Mouse (Mus musculus) cerebellum, adult 2 months (tissue): ENCODE results near the gene Ppp3cb.

Source experiments
- CTCF ChIP-seq: fragments of 200-500 bp; IDR thresholded peaks from 2 replicates; pipeline ENCODE4 v1.5.1; 2011; ENCODE audit warnings: low read depth, mild to moderate bottlenecking, control low read depth, low read length, moderate library complexity, borderline replicate concordance; ENCODE audit not compliant: insufficient read depth
- POLR2A ChIP-seq: fragments of 200-500 bp; IDR thresholded peaks from 2 replicates; pipeline ENCODE4 v1.6.1; 2011; ENCODE audit warnings: low read length, control low read depth, borderline replicate concordance; ENCODE audit not compliant: insufficient read depth

- TF ChIP-seq CTCF: no peak
- no peak for TF ChIP-seq POLR2A
Measured at GRCm38 (mm10) chr14:20508424-20508823, 37.9 kb downstream of the Ppp3cb start.
